Mouse (Mus musculus) lung, postnatal 25 days (tissue): ENCODE results near the gene Pfkfb3.

Experiments used
- DNase-seq: peaks from one replicate; pipeline ENCODE4 v3.0.0; 2022; ENCODE audit warnings: low spot score

The Pfkfb3 gene

DNA sequence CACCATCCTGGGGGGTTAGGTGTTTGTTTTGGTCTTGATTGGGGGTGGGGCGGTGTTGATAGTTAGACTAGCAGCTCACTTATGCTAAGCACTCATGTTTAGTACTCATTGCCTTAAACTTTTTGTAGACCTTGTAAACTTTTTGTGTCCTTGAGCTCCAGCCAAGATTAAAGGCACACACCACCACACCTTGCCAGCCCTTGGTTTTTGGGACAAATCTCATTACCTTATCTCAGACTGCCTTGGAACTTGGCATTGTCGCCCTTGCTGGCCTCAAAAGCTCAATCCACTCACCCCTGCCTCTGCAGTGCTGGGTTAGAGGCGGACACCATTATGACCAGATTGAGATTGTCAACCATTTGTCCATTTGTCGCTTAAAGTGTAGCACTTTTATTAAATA, 125.3 kb downstream of the Pfkfb3 start:
- peak; percentile 5 for DNase-seq

DNA sequence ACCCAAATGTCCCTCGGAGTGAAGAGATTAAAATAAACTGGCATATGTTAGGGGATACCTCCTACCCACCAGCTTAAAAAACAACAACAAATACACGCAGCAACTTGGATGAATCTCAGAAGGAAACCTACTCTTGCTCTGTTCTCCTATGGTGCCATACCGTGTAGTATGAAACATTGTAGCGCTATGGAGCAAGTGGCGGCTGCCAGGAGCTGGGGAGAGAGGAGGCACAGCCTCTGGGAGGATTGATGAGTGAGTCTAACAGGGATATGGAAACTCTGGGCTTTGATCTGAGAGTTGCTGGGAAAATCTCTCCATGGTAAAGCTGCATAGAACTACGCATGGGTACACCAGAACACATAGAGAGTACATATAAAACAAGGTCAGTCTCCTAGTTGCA, 126.3 kb downstream of the Pfkfb3 start:
- DNase-seq: no peak

DNA sequence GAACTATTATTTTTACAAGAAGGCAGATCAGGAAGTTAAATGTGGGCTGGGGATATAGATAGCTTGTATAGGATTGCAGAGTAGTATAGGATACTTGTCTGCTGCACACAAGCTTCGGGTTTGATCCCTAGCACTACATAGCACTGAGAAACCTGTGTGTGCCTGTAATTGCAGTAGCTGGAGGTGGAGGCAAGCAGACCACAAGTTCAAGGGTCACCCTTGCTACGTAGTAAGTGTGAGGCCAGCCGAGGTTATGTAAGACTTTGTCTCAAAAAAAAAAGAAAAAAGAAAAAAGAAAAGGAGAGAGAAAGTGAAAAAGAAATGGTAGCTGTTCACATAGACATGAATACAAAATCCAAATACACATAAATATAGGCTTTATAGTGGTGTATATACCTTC, 127.5 kb downstream of the Pfkfb3 start:
- DNase-seq: no peak

DNA sequence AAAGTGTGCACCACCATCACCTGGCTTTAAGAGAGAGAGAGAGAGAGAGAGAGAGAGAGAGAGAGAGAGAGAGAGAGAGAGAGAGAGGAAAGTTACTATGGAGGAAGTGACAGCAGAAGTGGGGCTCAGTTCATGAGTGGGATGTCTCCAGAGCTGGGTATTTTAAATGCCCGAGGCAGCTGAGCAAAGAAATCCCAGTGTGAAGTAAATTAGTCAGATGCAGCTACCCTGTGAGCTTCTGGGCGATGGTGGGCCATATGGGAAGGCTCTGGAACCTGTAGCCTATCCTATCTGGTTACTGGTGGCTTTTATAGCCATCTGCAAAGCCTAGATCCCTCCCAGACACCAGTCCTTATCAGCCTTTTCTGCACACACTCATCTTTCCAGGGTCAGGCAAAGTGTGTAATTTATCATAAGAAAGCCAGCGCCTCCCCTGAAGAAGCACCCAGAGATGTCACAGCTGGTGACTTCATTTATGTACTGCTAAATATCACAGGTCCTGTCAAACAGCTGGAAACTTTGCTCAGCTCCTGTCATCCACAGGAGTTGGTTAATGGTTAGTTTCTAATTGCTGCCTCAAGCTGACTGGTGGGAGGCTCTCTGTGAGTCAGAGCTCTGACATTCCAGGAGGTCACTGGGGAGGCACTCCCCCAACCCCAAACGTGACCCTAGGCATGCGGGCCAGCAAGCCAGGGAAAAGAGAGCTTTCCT, 128.3 kb downstream of the Pfkfb3 start:
- peak; percentile 70 for DNase-seq

DNA sequence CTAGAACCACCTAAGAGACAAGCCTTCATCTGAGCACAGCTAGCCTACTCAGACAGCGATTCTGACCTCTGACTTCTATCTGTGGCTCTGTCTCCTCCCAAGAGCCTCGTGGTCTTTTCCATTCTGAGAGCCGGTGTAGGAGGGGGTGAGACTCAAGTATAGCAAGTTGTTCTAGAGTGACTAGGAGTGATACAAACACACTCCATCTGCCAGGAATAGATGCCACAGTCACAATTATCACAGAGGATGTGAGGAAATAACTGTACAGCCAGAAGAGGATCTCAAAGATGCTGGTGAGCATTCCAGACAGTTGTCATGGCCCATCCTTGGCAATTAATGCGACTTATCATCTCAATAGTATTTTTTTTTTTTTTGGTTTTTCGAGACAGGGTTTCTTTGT, 129.6 kb downstream of the Pfkfb3 start:
- peak; percentile 30 for DNase-seq

DNA sequence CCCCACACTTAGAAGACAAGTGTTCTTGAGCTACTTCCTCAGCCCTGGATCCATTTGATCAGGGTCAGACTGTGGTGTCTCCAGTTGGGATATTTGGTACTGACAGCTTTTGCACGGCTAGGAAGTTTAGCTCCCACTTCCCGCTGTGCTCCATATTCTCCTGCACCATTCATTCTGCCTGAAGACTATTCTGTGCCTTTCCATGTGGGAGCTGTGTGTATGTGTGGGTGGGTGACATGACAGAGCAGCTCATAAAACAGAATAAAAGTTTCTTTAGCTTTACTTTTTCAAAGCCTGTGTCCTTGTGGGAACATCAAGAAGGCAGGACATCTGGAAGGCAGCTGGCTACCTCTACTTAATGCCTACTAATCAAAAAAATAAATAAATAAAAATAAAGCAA, 130.5 kb downstream of the Pfkfb3 start:
- no peak for DNase-seq

DNA sequence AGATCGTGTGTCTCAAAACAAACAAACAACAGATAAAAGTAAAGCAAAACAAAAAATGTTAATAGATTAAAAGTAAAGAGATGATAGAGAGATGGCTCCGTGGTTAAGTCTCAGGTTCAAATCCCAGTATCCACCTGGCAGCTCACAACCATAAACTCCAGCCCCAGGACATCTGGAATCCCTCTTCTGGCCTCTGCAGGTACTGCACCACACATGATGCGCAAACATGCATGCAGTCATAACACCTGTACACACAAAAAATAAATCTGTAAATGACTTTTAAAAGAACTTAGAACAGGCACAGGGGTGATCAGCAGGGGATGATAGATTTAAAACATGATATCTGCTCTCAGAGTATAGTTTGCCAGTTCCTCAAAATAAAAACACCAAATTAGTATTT, 131.5 kb downstream of the Pfkfb3 start:
- DNase-seq: no peak
